Mouse (Mus musculus): ENCODE results near the gene Rps25. TPM values are rescaled to one million over a fixed set of nuclear protein-coding genes. Genes with fewer than 3 reads are reported as not detected.
"Not testable (repeated sequence)": the region's sequence is repeated elsewhere in the genome, so short reads cannot be mapped to it uniquely, and the experiment has no call there.

Rps25 gene
- total RNA-seq, 2 experiments from 2014 or later: 711 to 765 TPM

- intact Hi-C loops (cut with DNase I): no loop called here
- DNase-seq (ENCODE audit: extremely low spot score in 1 of 2, low spot score in 2 of 2): no peak
Observed at GRCm38 (mm10) chr9:44399114-44399794, 7.7 kb upstream of the Rps25 start.

GRCm38 (mm10) chr9:44399795-44400114 lies 7.2 kb upstream of the Rps25 start:
- DNase-seq (ENCODE audit: extremely low spot score in 1 of 2, low spot score in 2 of 2): no peak
- intact Hi-C loops (cut with DNase I): no loop called here

GRCm38 (mm10) chr9:44401081-44401480 lies 5.9 kb upstream of the Rps25 start:
- no peak for DNase-seq (ENCODE audit: extremely low spot score in 1 of 2, low spot score in 2 of 2)
- intact Hi-C loops (cut with DNase I): no loop called here

- no peak for DNase-seq (ENCODE audit: extremely low spot score in 1 of 2, low spot score in 2 of 2)
- intact Hi-C loops (cut with DNase I): no loop called here
Observed at GRCm38 (mm10) chr9:44405011-44405410, 1.9 kb upstream of the Rps25 start.

GRCm38 (mm10) chr9:44407752-44408097 lies 786 bp downstream of the Rps25 start:
- DNase-seq (ENCODE audit: extremely low spot score in 1 of 2, low spot score in 2 of 2): no peak
- intact Hi-C loops (cut with DNase I): no loop called here

- intact Hi-C loops (cut with DNase I); DNase-seq (ENCODE audit: extremely low spot score in 1 of 2, low spot score in 2 of 2): not testable (repeated sequence)
Observed at GRCm38 (mm10) chr9:44408693-44409092, 1.8 kb downstream of the Rps25 start.

GRCm38 (mm10) chr9:44410647-44411336 lies 3.9 kb downstream of the Rps25 start:
- DNase-seq (ENCODE audit: extremely low spot score in 1 of 2, low spot score in 2 of 2): no peak
- intact Hi-C loops (cut with DNase I): no loop called here

GRCm38 (mm10) chr9:44411601-44412130 lies 4.7 kb downstream of the Rps25 start:
- intact Hi-C loops (cut with DNase I): no loop called here
- DNase-seq (ENCODE audit: extremely low spot score in 1 of 2, low spot score in 2 of 2): no peak

GRCm38 (mm10) chr9:44412306-44412705 lies 5.4 kb downstream of the Rps25 start:
- intact Hi-C loops (cut with DNase I): no loop called here
- no peak for DNase-seq (ENCODE audit: extremely low spot score in 1 of 2, low spot score in 2 of 2)

- intact Hi-C loops (cut with DNase I): no loop called here
- no peak for DNase-seq (ENCODE audit: extremely low spot score in 1 of 2, low spot score in 2 of 2)
Observed at GRCm38 (mm10) chr9:44412781-44413180, 5.8 kb downstream of the Rps25 start.

- no peak for DNase-seq (ENCODE audit: extremely low spot score in 1 of 2, low spot score in 2 of 2)
- intact Hi-C loops (cut with DNase I): no loop called here
Observed at GRCm38 (mm10) chr9:44417156-44417891, 10.4 kb downstream of the Rps25 start.

GRCm38 (mm10) chr9:44417892-44418363 lies 11.0 kb downstream of the Rps25 start:
- intact Hi-C loops (cut with DNase I): no loop called here
- peak; percentile 94 to 97 for DNase-seq (ENCODE audit: extremely low spot score in 1 of 2, low spot score in 2 of 2)

- DNase-seq (ENCODE audit: extremely low spot score in 1 of 2, low spot score in 2 of 2): no peak
- intact Hi-C loops (cut with DNase I): no loop called here
Observed at GRCm38 (mm10) chr9:44418519-44419385, 11.8 kb downstream of the Rps25 start, which contains the start of gene Ccdc84. Ccdc84 (minus strand) TSS chr9:44418569.

- intact Hi-C loops (cut with DNase I); DNase-seq (ENCODE audit: extremely low spot score in 1 of 2, low spot score in 2 of 2): not testable (repeated sequence)
Observed at GRCm38 (mm10) chr9:44419730-44420129, 12.8 kb downstream of the Rps25 start.

- DNase-seq (ENCODE audit: extremely low spot score in 1 of 2, low spot score in 2 of 2): no peak
- intact Hi-C loops (cut with DNase I): no loop called here
Observed at GRCm38 (mm10) chr9:44420280-44420898, 13.4 kb downstream of the Rps25 start.

- intact Hi-C loops (cut with DNase I): no loop called here
Observed at GRCm38 (mm10) chr9:44423576-44423975, 16.6 kb downstream of the Rps25 start.

GRCm38 (mm10) chr9:44432577-44433185 lies 25.7 kb downstream of the Rps25 start:
- intact Hi-C loops (cut with DNase I): no loop called here
- DNase-seq (ENCODE audit: extremely low spot score in 1 of 2, low spot score in 2 of 2): no peak

More at GRCm38 (mm10) chr9:44423576-44423975, 16.6 kb downstream of the Rps25 start:
- no peak for DNase-seq (ENCODE audit: extremely low spot score in 1 of 2, low spot score in 2 of 2)

- intact Hi-C loops (cut with DNase I): no loop called here
- DNase-seq (ENCODE audit: extremely low spot score in 1 of 2, low spot score in 2 of 2): no peak
Observed at GRCm38 (mm10) chr9:44435747-44436146, 28.8 kb downstream of the Rps25 start.

Data from left cerebral cortex, postnatal 10 days (tissue).